Mouse (Mus musculus): ENCODE results near the gene Rogdi. TPM values are rescaled to one million over a fixed set of nuclear protein-coding genes. Genes with fewer than 3 reads are reported as not detected.

The Rogdi gene
- polyA plus RNA-seq (2015; fragmentation: Nextera tagmentation; extraction: Ambion mirVana), result 50.1 and 56.2 TPM in 2 replicates

- peak within 1 kb of the TSS; percentile 72 for H3K4me3 ChIP-seq
- H3K27ac ChIP-seq (replicated peaks), result peak within 1 kb of the TSS; percentile 57
- H3K4me2 ChIP-seq, result peak within 1 kb of the TSS; percentile 86
- no peaks in the 10 kb centered on the region for H3K9me3 ChIP-seq
- H3K9ac ChIP-seq, result peak within 1 kb of the TSS; percentile 83
- peak; percentile 98 for ATAC-seq (ENCODE audit: extremely low read depth, insufficient number of reproducible peaks, low FRiP score, low TSS enrichment)
- under 1% methylated on average over 63 of the region's 63 CpGs for WGBS
- H3K36me3 ChIP-seq, result peaks cover 56% of the 10 kb centered on the region
- peaks cover 13% of the 10 kb centered on the region for H3K4me1 ChIP-seq
- no peaks in the 10 kb centered on the region for H3K27me3 ChIP-seq (replicated peaks)
Measured at GRCm38 (mm10) chr16:5013054-5013838, at the start of gene Rogdi. Gene Rogdi, minus strand, starts transcription at chr16:5013553.

GRCm38 (mm10) chr16:5058114-5058513 lies 44.8 kb upstream of the Rogdi start:
- 87% methylated on average over 1 of the region's 1 CpGs for WGBS
- Histone ChIP-seq H3K4me2 (no peak overlapping the region), H3K27me3 (replicated peaks) (no peaks in the 10 kb centered on the region), H3K4me3 (no peak overlapping the region), H3K4me1 (no peaks in the 10 kb centered on the region), H3K9me3 (no peaks in the 10 kb centered on the region), H3K9ac (no peak overlapping the region), H3K27ac (replicated peaks) (no peak overlapping the region), H3K36me3 (peaks cover 79% of the 10 kb centered on the region)
- no peak for ATAC-seq (ENCODE audit: extremely low read depth, insufficient number of reproducible peaks, low FRiP score, low TSS enrichment)

- peak overlapping the region; percentile 96 for H3K4me3 ChIP-seq
- under 1% methylated on average over 77 of the region's 78 CpGs for WGBS
- H3K9me3 ChIP-seq, result no peaks in the 10 kb centered on the region
- peak; percentile 43 for ATAC-seq (ENCODE audit: extremely low read depth, insufficient number of reproducible peaks, low FRiP score, low TSS enrichment)
- H3K36me3 ChIP-seq, result peaks cover 44% of the 10 kb centered on the region
- peak overlapping the region; percentile 84 for H3K4me2 ChIP-seq
- peaks cover 30% of the 10 kb centered on the region for H3K4me1 ChIP-seq
- H3K27me3 ChIP-seq (replicated peaks), result no peaks in the 10 kb centered on the region
- H3K9ac ChIP-seq, result peak overlapping the region; percentile 92
- peak overlapping the region; percentile 98 for H3K27ac ChIP-seq (replicated peaks)
Measured at GRCm38 (mm10) chr16:5050251-5051110, 37.1 kb upstream of the Rogdi start.

GRCm38 (mm10) chr16:5049774-5050234 lies 36.5 kb upstream of the Rogdi start, which contains the start of the genes Glyr1 and Ubn1:
Gene Glyr1, minus strand, starts transcription at chr16:5049863.
Gene Ubn1, plus strand, starts transcription at chr16:5050057.
- Histone ChIP-seq H3K4me3 (peak within 1 kb of the TSS; percentile 96), H3K27me3 (replicated peaks) (no peaks in the 10 kb centered on the region), H3K4me2 (peak within 1 kb of the TSS; percentile 88), H3K36me3 (peaks cover 44% of the 10 kb centered on the region), H3K27ac (replicated peaks) (peak within 1 kb of the TSS; percentile 98), H3K4me1 (peaks cover 30% of the 10 kb centered on the region), H3K9ac (peak within 1 kb of the TSS; percentile 97), H3K9me3 (no peaks in the 10 kb centered on the region)
- peak; percentile 99 for ATAC-seq (ENCODE audit: extremely low read depth, insufficient number of reproducible peaks, low FRiP score, low TSS enrichment)
- WGBS, result under 1% methylated on average over 51 of the region's 56 CpGs

GRCm38 (mm10) chr16:5049182-5049773 lies 35.9 kb upstream of the Rogdi start:
- peak overlapping the region; percentile 88 for H3K4me2 ChIP-seq
- no peaks in the 10 kb centered on the region for H3K27me3 ChIP-seq (replicated peaks)

GRCm38 (mm10) chr16:5045322-5045721 lies 32.0 kb upstream of the Rogdi start:
- H3K27ac ChIP-seq (replicated peaks), result no peak overlapping the region
- no peaks in the 10 kb centered on the region for H3K9me3 ChIP-seq
- no peak overlapping the region for H3K4me3 ChIP-seq
- H3K4me1 ChIP-seq, result peaks cover 17% of the 10 kb centered on the region
- no peaks in the 10 kb centered on the region for H3K27me3 ChIP-seq (replicated peaks)
- no peak overlapping the region for H3K4me2 ChIP-seq
- 95% methylated on average over 3 of the region's 3 CpGs for WGBS
- ATAC-seq (ENCODE audit: extremely low read depth, insufficient number of reproducible peaks, low FRiP score, low TSS enrichment), result no peak
- H3K36me3 ChIP-seq, result peaks cover 78% of the 10 kb centered on the region
- H3K9ac ChIP-seq, result no peak overlapping the region

More at GRCm38 (mm10) chr16:5049182-5049773, 35.9 kb upstream of the Rogdi start:
- ATAC-seq (ENCODE audit: extremely low read depth, insufficient number of reproducible peaks, low FRiP score, low TSS enrichment), result peak; percentile 10; the same call in 1 of the 2 replicates
- Histone ChIP-seq H3K9me3 (no peaks in the 10 kb centered on the region), H3K4me1 (peaks cover 30% of the 10 kb centered on the region), H3K36me3 (peaks cover 49% of the 10 kb centered on the region), H3K9ac (peak overlapping the region; percentile 97), H3K4me3 (peak overlapping the region; percentile 96), H3K27ac (replicated peaks) (peak overlapping the region; percentile 98)
- WGBS, result under 1% methylated on average over 38 of the region's 38 CpGs

- Histone ChIP-seq H3K36me3 (peaks cover 98% of the 10 kb centered on the region), H3K27me3 (replicated peaks) (no peaks in the 10 kb centered on the region), H3K4me2 (no peak overlapping the region), H3K27ac (replicated peaks) (no peak overlapping the region), H3K4me3 (no peak overlapping the region), H3K9ac (no peak overlapping the region), H3K9me3 (no peaks in the 10 kb centered on the region), H3K4me1 (no peaks in the 10 kb centered on the region)
- ATAC-seq (ENCODE audit: extremely low read depth, insufficient number of reproducible peaks, low FRiP score, low TSS enrichment), result no peak
- WGBS, result 88% methylated on average over 5 of the region's 5 CpGs
Measured at GRCm38 (mm10) chr16:5036649-5037234, 23.4 kb upstream of the Rogdi start.

GRCm38 (mm10) chr16:5035591-5035990 lies 22.2 kb upstream of the Rogdi start:
- H3K4me2 ChIP-seq, result no peak overlapping the region

GRCm38 (mm10) chr16:5029847-5030246 lies 16.5 kb upstream of the Rogdi start:
- Histone ChIP-seq H3K4me2 (no peak overlapping the region), H3K36me3 (peaks cover 100% of the 10 kb centered on the region), H3K9me3 (no peaks in the 10 kb centered on the region), H3K27me3 (replicated peaks) (no peaks in the 10 kb centered on the region), H3K4me1 (no peaks in the 10 kb centered on the region), H3K9ac (no peak overlapping the region), H3K27ac (replicated peaks) (no peak overlapping the region), H3K4me3 (no peak overlapping the region)
- WGBS, result 70% methylated on average over 2 of the region's 2 CpGs
- ATAC-seq (ENCODE audit: extremely low read depth, insufficient number of reproducible peaks, low FRiP score, low TSS enrichment), result no peak

More at GRCm38 (mm10) chr16:5035591-5035990, 22.2 kb upstream of the Rogdi start:
- Histone ChIP-seq H3K27ac (replicated peaks) (no peak overlapping the region), H3K9ac (no peak overlapping the region), H3K9me3 (no peaks in the 10 kb centered on the region), H3K36me3 (peaks cover 98% of the 10 kb centered on the region), H3K4me3 (no peak overlapping the region), H3K4me1 (no peaks in the 10 kb centered on the region), H3K27me3 (replicated peaks) (no peaks in the 10 kb centered on the region)
- ATAC-seq (ENCODE audit: extremely low read depth, insufficient number of reproducible peaks, low FRiP score, low TSS enrichment), result no peak
- 96% methylated on average over 3 of the region's 3 CpGs for WGBS

- H3K4me2 ChIP-seq, result no peak overlapping the region
- 93% methylated on average over 3 of the region's 3 CpGs for WGBS
- no peak for ATAC-seq (ENCODE audit: extremely low read depth, insufficient number of reproducible peaks, low FRiP score, low TSS enrichment)
- H3K36me3 ChIP-seq, result peaks cover 100% of the 10 kb centered on the region
- no peak overlapping the region for H3K4me3 ChIP-seq
- H3K27ac ChIP-seq (replicated peaks), result no peak overlapping the region
- no peaks in the 10 kb centered on the region for H3K4me1 ChIP-seq
- H3K9me3 ChIP-seq, result no peaks in the 10 kb centered on the region
- H3K9ac ChIP-seq, result no peak overlapping the region
- no peaks in the 10 kb centered on the region for H3K27me3 ChIP-seq (replicated peaks)
Measured at GRCm38 (mm10) chr16:5024021-5024420, 10.7 kb upstream of the Rogdi start.

Data from heart, embryonic 13.5 days (tissue).